Mouse (Mus musculus) embryo, embryonic 10 days (tissue): ENCODE measurements at regions not wholly inside any gene's neighbourhood (a gene's known extent, or its start where the extent isn't known, plus 50 kb on each side); places are given as distances from the start of the nearest gene placed in this dataset.
A peak's percentile ranks its signal among the peaks of the same experiment; 100 is the strongest.

Experiments used
- DNase-seq: peaks from one replicate; pipeline ENCODE4 v3.0.0-alpha.2; 2015; ENCODE audit warnings: low spot score

GRCm38 (mm10) chr14:58687814-58688213 is 454.9 kb downstream of the 1700129C05Rik start:
- DNase-seq = no peak

- DNase-seq = no peak
Observed at GRCm38 (mm10) chr14:58678781-58679180, 463.9 kb downstream of the 1700129C05Rik start.

- peak; percentile 20 for DNase-seq
Observed at GRCm38 (mm10) chr14:58678126-58678656, 464.5 kb downstream of the 1700129C05Rik start.

GRCm38 (mm10) chr14:58675146-58675545 is 467.5 kb downstream of the 1700129C05Rik start:
- no peak for DNase-seq

- peak; percentile 49 for DNase-seq
Observed at GRCm38 (mm10) chr14:58663946-58664345, 478.7 kb downstream of the 1700129C05Rik start.

GRCm38 (mm10) chr14:58662601-58663000 is 480.1 kb downstream of the 1700129C05Rik start:
- DNase-seq = no peak

- DNase-seq = no peak
Observed at GRCm38 (mm10) chr14:58661416-58661815, 481.3 kb downstream of the 1700129C05Rik start.

- DNase-seq = no peak
Observed at GRCm38 (mm10) chr14:58657263-58657662, 485.4 kb downstream of the 1700129C05Rik start.

GRCm38 (mm10) chr14:58656935-58657238 is 485.8 kb downstream of the 1700129C05Rik start:
- DNase-seq = peak; percentile 7

GRCm38 (mm10) chr14:58656212-58656934 is 486.3 kb downstream of the 1700129C05Rik start:
- peak; percentile 12 for DNase-seq

GRCm38 (mm10) chr14:58653026-58653425 is 489.7 kb downstream of the 1700129C05Rik start:
- no peak for DNase-seq

- DNase-seq = peak; percentile 16
Observed at GRCm38 (mm10) chr14:58652004-58652403, 490.7 kb downstream of the 1700129C05Rik start.

GRCm38 (mm10) chr14:58651210-58651609 is 491.5 kb downstream of the 1700129C05Rik start:
- peak; percentile 9 for DNase-seq

GRCm38 (mm10) chr14:58638337-58638696 is 504.4 kb downstream of the 1700129C05Rik start:
- peak; percentile 36 for DNase-seq

- peak; percentile 22 for DNase-seq
Observed at GRCm38 (mm10) chr14:58637405-58638336, 505.0 kb downstream of the 1700129C05Rik start.

GRCm38 (mm10) chr14:58631221-58631620 is 511.5 kb downstream of the 1700129C05Rik start:
- peak; percentile 64 for DNase-seq

GRCm38 (mm10) chr14:58628266-58628665 is 514.4 kb downstream of the 1700129C05Rik start:
- DNase-seq = no peak

GRCm38 (mm10) chr14:58626506-58627256 is 516.0 kb downstream of the 1700129C05Rik start:
- no peak for DNase-seq

- no peak for DNase-seq
Observed at GRCm38 (mm10) chr14:58620186-58620585, 522.5 kb downstream of the 1700129C05Rik start.

GRCm38 (mm10) chr14:58617656-58618055 is 525.0 kb downstream of the 1700129C05Rik start:
- no peak for DNase-seq

- DNase-seq = no peak
Observed at GRCm38 (mm10) chr14:58608216-58608615, 534.5 kb downstream of the 1700129C05Rik start.

- no peak for DNase-seq
Observed at GRCm38 (mm10) chr14:58607734-58608133, 535.0 kb downstream of the 1700129C05Rik start.
